Mouse (Mus musculus) limb, embryonic 13.5 days (tissue): Measurements from ENCODE around the gene Patj. TPM values are rescaled to one million over a fixed set of nuclear protein-coding genes. Genes with fewer than 3 reads are reported as not detected.

Experiments used
- ATAC-seq: fragments of 200-750 bp; cut with Nextera tagmentation; 2 replicates; pipeline ENCODE4 v1.8.0; 2017; ENCODE audit warnings: low read depth, moderate number of reproducible peaks, moderate TSS enrichment; ENCODE audit not compliant: low FRiP score
- H3K27ac ChIP-seq: fragments of 300-500 bp; sonication (generic); 2 replicates; pipeline ENCODE4 v1.5.1; 2015; ENCODE audit warnings: inconsistent platforms, mild to moderate bottlenecking, moderate library complexity
- H3K27me3 ChIP-seq: fragments of 300-500 bp; sonication (generic); 2 replicates; pipeline ENCODE4 v1.6.1; 2015; ENCODE audit warnings: mild to moderate bottlenecking, inconsistent platforms
- H3K36me3 ChIP-seq: fragments of 300-500 bp; sonication (generic); 2 replicates; pipeline ENCODE4 v1.6.1; 2015; ENCODE audit warnings: inconsistent platforms, mild to moderate bottlenecking, moderate library complexity
- H3K4me1 ChIP-seq: fragments of 300-500 bp; sonication (generic); 2 replicates; pipeline ENCODE4 v1.6.1; 2015; ENCODE audit warnings: inconsistent platforms
- H3K4me2 ChIP-seq: fragments of 300-500 bp; sonication (generic); replicated peaks from 2 replicates; pipeline ENCODE4 v1.6.1; 2015; ENCODE audit warnings: inconsistent platforms, mild to moderate bottlenecking, moderate library complexity
- H3K4me3 ChIP-seq: fragments of 300-500 bp; sonication (generic); 2 replicates; pipeline ENCODE4 v1.5.1; 2015; ENCODE audit warnings: moderate library complexity, mild to moderate bottlenecking, inconsistent platforms
- H3K9ac ChIP-seq: fragments of 300-500 bp; sonication (generic); 2 replicates; pipeline ENCODE4 v1.6.1; 2015; ENCODE audit warnings: mild to moderate bottlenecking, inconsistent platforms
- H3K9me3 ChIP-seq: fragments of 300-500 bp; sonication (generic); 2 replicates; pipeline ENCODE4 v1.6.1; 2016; ENCODE audit warnings: inconsistent platforms
- WGBS: fragments of 180-500 bp; shearing (Covaris S2); methylation state at CpG from one replicate; pipeline ENCODE4 v1.1.7; 2015; 5-methylcytosine and 5-hydroxymethylcytosine counted together
- polyA plus RNA-seq: library from polyadenylated mRNA; unstranded; fragments of >200 nt; fragmentation: Nextera tagmentation; extraction: Ambion mirVana; gene quantifications from 2 replicates; pipeline ENCODE4 v1.2.1, GENCODE M21; 2015

Patj gene
- polyA plus RNA-seq, 1 experiment from 2014 or later: 19.0 TPM

DNA sequence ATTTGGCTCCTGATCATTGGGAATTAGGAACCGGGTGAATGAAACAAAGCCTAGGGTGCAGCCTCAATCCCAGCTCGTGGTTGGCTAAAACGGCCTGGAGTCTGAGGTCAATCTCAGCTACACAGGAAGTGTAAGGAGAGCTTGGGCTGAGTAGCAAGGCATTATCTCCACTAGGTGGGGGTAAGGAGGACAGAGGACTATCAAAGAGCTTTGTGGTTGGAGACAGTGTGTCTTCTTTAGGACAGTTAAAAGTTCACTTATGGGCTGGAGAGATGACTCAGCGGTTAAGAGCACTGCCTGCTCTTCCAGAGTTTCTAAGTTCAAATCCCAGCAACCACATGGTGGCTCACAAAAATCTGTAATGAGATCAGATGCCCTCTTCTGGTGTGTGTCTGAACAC is 329.9 kb downstream of the Patj start:
- no peaks in the 10 kb centered on the region for H3K9me3 ChIP-seq
- no peak overlapping the region for H3K4me2 ChIP-seq
- no peaks in the 10 kb centered on the region for H3K36me3 ChIP-seq
- H3K4me1 ChIP-seq: peaks cover 21% of the 10 kb centered on the region
- no peak overlapping the region for H3K9ac ChIP-seq
- no peak for ATAC-seq
- 48% methylated on average over 4 of the region's 4 CpGs for WGBS
- H3K27ac ChIP-seq: no peak overlapping the region
- H3K27me3 ChIP-seq: peaks cover 27% of the 10 kb centered on the region
- no peak overlapping the region for H3K4me3 ChIP-seq

GRCm38 (mm10) chr4:98726590-98727237 is 331.1 kb downstream of the Patj start, which contains the start of gene L1td1:
TSS of gene L1td1 (plus strand) at chr4:98726734.
- H3K4me2 ChIP-seq: peak within 1 kb of the TSS; percentile 84
- H3K4me1 ChIP-seq: peaks cover 21% of the 10 kb centered on the region
- H3K9me3 ChIP-seq: no peaks in the 10 kb centered on the region
- H3K27me3 ChIP-seq: peaks cover 27% of the 10 kb centered on the region
- WGBS: 3% methylated on average over 29 of the region's 29 CpGs
- no peak within 1 kb of the TSS for H3K27ac ChIP-seq
- H3K9ac ChIP-seq: peak within 1 kb of the TSS; percentile 66
- H3K36me3 ChIP-seq: no peaks in the 10 kb centered on the region
- peak within 1 kb of the TSS; percentile 48 for H3K4me3 ChIP-seq
- 0 out of 2 replicates have a peak, but pooled peaks have one; percentile 30 for ATAC-seq

GRCm38 (mm10) chr4:98727295-98727958 is 331.8 kb downstream of the Patj start:
- Histone ChIP-seq H3K27ac (no peak overlapping the region), H3K4me3 (peak overlapping the region; percentile 48), H3K4me2 (peak overlapping the region; percentile 84), H3K36me3 (no peaks in the 10 kb centered on the region), H3K4me1 (peaks cover 21% of the 10 kb centered on the region), H3K9me3 (no peaks in the 10 kb centered on the region), H3K27me3 (peaks cover 27% of the 10 kb centered on the region), H3K9ac (peak overlapping the region; percentile 66)
- 4% methylated on average over 21 of the region's 21 CpGs for WGBS
- ATAC-seq: no peak

DNA sequence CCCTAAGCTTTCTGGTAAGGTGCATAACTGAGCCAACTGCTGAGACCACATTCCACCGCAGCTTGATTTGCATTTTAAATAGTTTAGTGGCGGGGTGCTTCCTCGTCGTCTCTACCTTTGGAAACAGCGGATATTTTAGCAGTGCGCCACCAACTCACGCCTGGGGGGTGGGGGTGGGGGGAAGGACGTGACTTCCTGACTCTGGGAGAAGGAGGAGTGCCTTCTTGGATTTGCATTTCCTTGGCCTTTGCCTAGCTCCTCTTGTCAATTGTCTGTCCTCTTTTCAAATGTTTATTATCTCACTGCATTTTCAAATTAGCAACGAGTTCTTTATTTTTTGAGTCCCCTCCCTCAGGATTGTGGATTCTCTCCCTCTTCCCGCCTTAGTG is 332.4 kb downstream of the Patj start:
- H3K36me3 ChIP-seq: no peaks in the 10 kb centered on the region
- no peak for ATAC-seq
- 5% methylated on average over 10 of the region's 10 CpGs for WGBS

DNA sequence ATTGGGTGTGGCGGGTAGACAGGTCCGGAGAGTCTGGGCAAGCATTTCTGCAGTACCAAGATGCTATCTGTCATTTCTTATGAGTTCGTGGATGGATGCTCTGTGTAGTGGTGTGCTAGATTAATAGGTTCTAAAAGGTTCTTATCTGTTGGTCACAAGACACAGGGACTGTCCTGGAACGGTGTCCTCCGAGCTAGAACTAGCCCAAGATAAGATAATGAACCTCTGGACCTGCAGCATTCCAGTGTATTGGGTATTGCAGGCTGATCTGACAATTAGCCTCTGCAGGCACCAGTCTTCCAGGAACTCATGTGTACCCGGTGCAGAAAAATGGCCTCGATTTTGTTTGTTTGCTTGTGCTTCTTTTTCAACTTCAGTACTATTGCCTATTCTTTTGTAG is 333.1 kb downstream of the Patj start:
- Histone ChIP-seq H3K9me3 (no peaks in the 10 kb centered on the region), H3K4me1 (peaks cover 21% of the 10 kb centered on the region), H3K27me3 (peaks cover 27% of the 10 kb centered on the region), H3K4me2 (no peak overlapping the region), H3K27ac (no peak overlapping the region), H3K36me3 (peaks cover 6% of the 10 kb centered on the region; the same call in 1 of the 2 replicates), H3K9ac (no peak overlapping the region), H3K4me3 (no peak overlapping the region)
- no peak for ATAC-seq
- WGBS: 65% methylated on average over 7 of the region's 7 CpGs

More for the DNA sequence above, 332.4 kb downstream of the Patj start:
- peaks cover 27% of the 10 kb centered on the region for H3K27me3 ChIP-seq
- H3K4me2 ChIP-seq: peak overlapping the region; percentile 84
- H3K4me1 ChIP-seq: peaks cover 21% of the 10 kb centered on the region
- peak overlapping the region; percentile 48 for H3K4me3 ChIP-seq
- no peak overlapping the region for H3K27ac ChIP-seq
- H3K9ac ChIP-seq: 0 out of 2 replicates have a peak overlapping the region, but pooled peaks have one; percentile 35
- no peaks in the 10 kb centered on the region for H3K9me3 ChIP-seq

- 93% methylated on average over 16 of the region's 16 CpGs for WGBS
- H3K9ac ChIP-seq: no peak overlapping the region
These were observed 338.1 kb downstream of the Patj start for GRCm38 (mm10) chr4:98733660-98734059.

DNA sequence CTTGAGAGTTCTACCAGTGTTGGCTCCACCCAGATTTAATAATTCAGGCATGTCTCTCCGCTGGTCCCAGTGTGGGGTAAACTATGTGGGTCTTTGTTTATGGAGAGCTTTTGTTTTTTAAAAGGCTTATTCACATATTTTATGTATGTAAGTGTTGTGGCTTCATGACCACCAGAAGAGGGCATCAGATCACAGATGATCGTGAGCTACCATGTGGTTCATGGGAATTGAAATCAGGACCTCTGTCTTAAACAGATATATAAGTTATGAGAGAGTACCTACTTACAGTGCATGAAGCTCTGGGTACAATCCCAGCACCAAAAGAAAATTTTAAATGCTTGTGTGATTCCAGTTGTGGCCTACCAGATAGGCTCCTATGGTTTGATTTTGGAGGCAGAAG is 344.2 kb downstream of the Patj start:
- Histone ChIP-seq H3K9ac (no peak overlapping the region), H3K27ac (no peak overlapping the region), H3K4me1 (peaks cover 5% of the 10 kb centered on the region; the same call in 1 of the 2 replicates), H3K4me2 (no peak overlapping the region), H3K4me3 (no peak overlapping the region), H3K27me3 (no peaks in the 10 kb centered on the region), H3K36me3 (no peaks in the 10 kb centered on the region), H3K9me3 (no peaks in the 10 kb centered on the region)
- 44% methylated on average over 2 of the region's 2 CpGs for WGBS
- no peak for ATAC-seq

More at GRCm38 (mm10) chr4:98733660-98734059, 338.1 kb downstream of the Patj start:
- H3K27me3 ChIP-seq: peaks cover 2% of the 10 kb centered on the region
- no peak overlapping the region for H3K27ac ChIP-seq
- no peaks in the 10 kb centered on the region; the same call in 1 of the 2 replicates for H3K9me3 ChIP-seq
- no peak overlapping the region for H3K4me3 ChIP-seq
- no peak overlapping the region for H3K4me2 ChIP-seq
- peaks cover 16% of the 10 kb centered on the region for H3K36me3 ChIP-seq
- no peak for ATAC-seq
- H3K4me1 ChIP-seq: no peaks in the 10 kb centered on the region

DNA sequence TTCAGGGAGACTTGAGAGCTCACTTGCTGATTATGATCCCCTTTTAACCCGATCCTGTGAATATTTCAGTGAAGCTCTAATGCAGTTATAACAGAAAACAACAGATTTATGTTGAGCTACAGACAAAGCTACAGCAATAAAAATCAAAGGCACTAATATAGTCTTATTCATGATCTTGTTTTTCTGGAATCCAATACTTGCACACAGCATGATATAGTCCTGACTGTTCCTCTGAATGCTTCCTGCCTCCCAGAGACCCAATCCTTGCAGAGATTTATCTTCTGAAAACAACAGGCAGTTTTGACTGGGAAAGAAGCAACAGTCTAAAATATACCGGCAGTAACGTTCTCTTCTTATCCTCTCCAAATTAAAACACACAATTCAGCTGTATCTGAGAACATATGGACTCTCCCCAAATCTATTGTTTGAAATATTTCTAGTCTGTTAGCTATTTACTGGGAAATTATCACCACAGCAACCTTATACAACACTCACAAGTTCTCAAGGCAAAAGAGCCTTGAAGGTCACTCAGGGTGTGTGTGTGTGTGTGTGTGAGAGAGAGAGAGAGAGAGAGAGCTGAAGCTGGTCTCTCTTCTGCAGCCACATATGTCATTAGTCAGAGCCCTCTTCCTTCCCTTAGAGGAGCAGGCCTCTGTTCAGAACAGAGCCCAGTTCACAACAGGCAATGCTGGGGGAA is 347.8 kb downstream of the Patj start:
- Histone ChIP-seq H3K9me3 (0 out of 2 replicates have a peak, but pooled peaks cover 4% of the 10 kb centered on the region), H3K4me1 (peaks cover 5% of the 10 kb centered on the region; the same call in 1 of the 2 replicates), H3K4me3 (no peak overlapping the region), H3K36me3 (no peaks in the 10 kb centered on the region), H3K27me3 (no peaks in the 10 kb centered on the region), H3K27ac (no peak overlapping the region), H3K4me2 (no peak overlapping the region), H3K9ac (no peak overlapping the region)
- ATAC-seq: no peak
- 55% methylated on average over 3 of the region's 3 CpGs for WGBS

DNA sequence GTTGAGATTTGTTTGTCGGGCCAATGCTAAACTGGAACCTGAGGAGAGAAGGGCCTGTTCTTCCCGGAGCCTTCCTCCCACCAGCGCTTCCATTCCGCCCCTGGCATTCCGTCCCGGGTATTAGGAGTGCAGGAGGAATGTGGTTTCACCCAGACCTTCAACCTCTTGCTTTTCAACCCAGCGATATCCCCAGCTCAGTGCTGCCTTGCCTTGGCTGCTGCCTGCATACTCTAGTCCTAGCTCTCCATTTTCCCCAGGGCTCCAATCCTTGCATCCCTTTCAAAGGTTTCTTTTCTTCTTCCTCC is 348.3 kb downstream of the Patj start:
- Histone ChIP-seq H3K4me3 (no peak overlapping the region), H3K9me3 (0 out of 2 replicates have a peak, but pooled peaks cover 4% of the 10 kb centered on the region), H3K36me3 (no peaks in the 10 kb centered on the region), H3K27ac (no peak overlapping the region), H3K9ac (no peak overlapping the region), H3K4me1 (peaks cover 5% of the 10 kb centered on the region; the same call in 1 of the 2 replicates), H3K27me3 (no peaks in the 10 kb centered on the region), H3K4me2 (no peak overlapping the region)
- ATAC-seq: no peak
- 27% methylated on average over 7 of the region's 7 CpGs for WGBS

DNA sequence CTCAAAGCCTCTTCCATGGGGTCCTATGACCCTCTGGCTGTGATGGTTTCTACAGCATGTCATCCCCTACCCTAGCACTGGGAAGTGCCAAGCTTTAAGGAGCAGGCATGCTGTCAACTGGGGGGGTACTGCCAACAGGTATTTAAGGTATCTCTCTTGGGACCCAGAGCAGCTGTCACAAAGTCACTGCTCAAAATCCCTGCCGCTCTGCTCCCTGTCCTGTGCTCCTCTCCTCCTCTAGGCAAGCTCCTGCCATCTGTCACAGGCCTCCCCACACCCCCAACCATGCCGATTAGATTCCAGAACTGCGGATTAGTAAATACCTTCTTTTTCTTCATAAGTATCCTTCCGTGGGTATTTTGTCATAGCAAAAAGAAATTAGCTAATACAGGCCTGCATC is 358.9 kb downstream of the Patj start:
- H3K9ac ChIP-seq: no peak overlapping the region
- no peak overlapping the region for H3K4me2 ChIP-seq
- H3K27ac ChIP-seq: no peak overlapping the region
- WGBS: 69% methylated on average over 4 of the region's 4 CpGs
- no peak overlapping the region for H3K4me3 ChIP-seq
- 0 out of 2 replicates have a peak, but pooled peaks have one; percentile 33 for ATAC-seq
- peaks cover 7% of the 10 kb centered on the region; the same call in 1 of the 2 replicates for H3K4me1 ChIP-seq
- H3K9me3 ChIP-seq: no peaks in the 10 kb centered on the region
- H3K27me3 ChIP-seq: no peaks in the 10 kb centered on the region
- H3K36me3 ChIP-seq: peaks cover 47% of the 10 kb centered on the region

GRCm38 (mm10) chr4:98756141-98756540 is 360.6 kb downstream of the Patj start:
- Histone ChIP-seq H3K27ac (no peak overlapping the region), H3K4me2 (no peak overlapping the region), H3K36me3 (peaks cover 63% of the 10 kb centered on the region), H3K4me3 (no peak overlapping the region), H3K9ac (no peak overlapping the region), H3K9me3 (no peaks in the 10 kb centered on the region), H3K27me3 (no peaks in the 10 kb centered on the region), H3K4me1 (peaks cover 7% of the 10 kb centered on the region; the same call in 1 of the 2 replicates)
- ATAC-seq: no peak
- WGBS: 71% methylated on average over 11 of the region's 11 CpGs
